Mouse (Mus musculus): Measurements from ENCODE around the gene Pdss2. TPM values are rescaled to one million over a fixed set of nuclear protein-coding genes. Genes with fewer than 3 reads are reported as not detected.

Pdss2 gene
- polyA plus RNA-seq (2014; fragmentation: Nextera tagmentation; extraction: Ambion mirVana) = 13.7 and 14.6 TPM in 2 replicates

DNA sequence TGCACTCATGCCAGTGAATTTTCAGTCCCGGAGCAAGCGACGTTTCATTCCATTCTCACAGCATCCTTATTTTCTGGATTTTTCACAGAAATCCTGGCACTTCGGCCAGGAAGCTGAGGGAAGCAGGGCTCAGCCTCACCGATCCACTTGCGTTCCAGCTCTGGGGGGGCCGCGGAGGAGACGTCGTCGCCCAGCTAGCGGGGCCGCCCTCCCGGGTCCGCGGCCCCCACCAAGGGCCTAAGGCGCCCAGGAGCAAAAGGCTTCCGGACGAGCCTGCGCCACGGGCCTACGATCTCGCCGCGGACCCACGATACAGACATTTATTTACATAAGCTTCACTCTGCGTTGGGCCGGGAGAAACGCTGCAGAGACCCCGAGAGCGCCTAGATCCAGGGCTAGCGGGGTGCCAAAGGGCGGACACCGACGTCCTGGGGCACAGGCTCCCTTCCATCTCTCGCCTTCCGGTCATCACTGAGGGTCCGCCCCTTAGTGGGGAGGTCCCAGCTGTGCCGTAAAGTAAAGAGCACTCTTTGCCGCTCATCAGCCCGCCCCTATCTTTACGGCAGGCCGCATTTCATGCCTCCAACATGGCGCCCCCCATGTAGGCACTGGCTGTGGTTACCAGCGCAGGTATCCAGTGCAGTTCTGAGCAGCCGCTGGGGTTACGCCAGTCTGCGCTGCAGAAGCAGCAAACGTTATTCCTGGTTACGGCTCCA, at the start of gene Pdss2:
Gene Pdss2, plus strand, starts transcription at position 577 of the 716 bp plus-strand sequence.
- peak within 1 kb of the TSS; percentile 76 for H3K4me3 ChIP-seq (ENCODE audit: low read depth, low read length)
- H3K4me2 ChIP-seq (ENCODE audit: low read depth, low read length) = peak within 1 kb of the TSS; percentile 86
- no peaks in the 10 kb centered on the region; the same call in 1 of the 2 replicates for H3K4me1 ChIP-seq (ENCODE audit: control insufficient read depth, insufficient read depth, low read length)

GRCm38 (mm10) chr10:43172066-43172465, 49.2 kb upstream of the Pdss2 start:
- H3K4me1 ChIP-seq (ENCODE audit: control insufficient read depth, insufficient read depth, low read length) = 0 out of 2 replicates have a peak, but pooled peaks cover 2% of the 10 kb centered on the region
- DNase-seq (ENCODE audit: low spot score) (peak; percentile 63), ATAC-seq (replicated peaks; ENCODE audit: insufficient number of reproducible peaks, low FRiP score, low TSS enrichment, low read depth) (no peak)
- H3K36me3 ChIP-seq (replicated peaks; ENCODE audit: control insufficient read depth, insufficient read depth, low read depth, low read length) = no peaks in the 10 kb centered on the region
- H3K4me3 ChIP-seq (ENCODE audit: low read depth, low read length) = peak overlapping the region; percentile 88
- peak overlapping the region; percentile 93 for H3K4me2 ChIP-seq (ENCODE audit: low read depth, low read length)
- H3K9me3 ChIP-seq (replicated peaks; ENCODE audit: control insufficient read depth, low read length) = no peaks in the 10 kb centered on the region
- H3K9ac ChIP-seq (replicated peaks; ENCODE audit: low read length) = peak overlapping the region; percentile 13; the same call in 1 of the 2 replicates
- under 1% methylated on average over 7 of the region's 7 CpGs for WGBS
- H3K27me3 ChIP-seq (ENCODE audit: control insufficient read depth, insufficient read depth, low read length) = peaks cover 4% of the 10 kb centered on the region; the same call in 1 of the 2 replicates
- H3K27ac ChIP-seq (replicated peaks; ENCODE audit: low read depth, low read length) = no peak overlapping the region

More for the DNA sequence above, at the start of gene Pdss2:
- peak; percentile 97 for DNase-seq (ENCODE audit: low spot score)
- ATAC-seq (replicated peaks; ENCODE audit: insufficient number of reproducible peaks, low FRiP score, low TSS enrichment, low read depth) = peak; percentile 97
- no peaks in the 10 kb centered on the region for H3K27me3 ChIP-seq (ENCODE audit: control insufficient read depth, insufficient read depth, low read length)
- H3K36me3 ChIP-seq (replicated peaks; ENCODE audit: control insufficient read depth, insufficient read depth, low read depth, low read length) = no peaks in the 10 kb centered on the region
- peak within 1 kb of the TSS; percentile 77 for H3K27ac ChIP-seq (replicated peaks; ENCODE audit: low read depth, low read length)
- H3K9me3 ChIP-seq (replicated peaks; ENCODE audit: control insufficient read depth, low read length) = no peaks in the 10 kb centered on the region
- WGBS = under 1% methylated on average over 50 of the region's 50 CpGs
- H3K9ac ChIP-seq (replicated peaks; ENCODE audit: low read length) = peak within 1 kb of the TSS; percentile 89

DNA sequence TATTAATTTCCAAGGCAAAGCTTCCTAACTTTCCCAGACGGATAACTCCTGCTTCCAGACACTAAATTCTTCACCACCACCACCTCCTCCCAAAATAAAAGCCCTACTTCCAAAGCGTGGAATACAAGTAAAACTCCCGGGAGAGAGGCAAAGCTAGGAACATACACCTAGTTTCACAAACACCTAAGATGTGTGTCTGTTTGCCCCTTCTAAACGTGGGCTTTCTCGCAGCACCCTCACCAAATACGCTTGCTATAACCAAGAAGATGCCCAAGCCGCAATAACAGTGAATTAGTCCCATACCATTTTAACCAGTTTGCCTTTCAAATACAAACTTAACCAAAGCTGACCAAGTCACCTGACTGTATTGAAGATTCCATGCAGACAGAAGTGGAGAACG, 48.7 kb upstream of the Pdss2 start:
- no peaks in the 10 kb centered on the region for H3K36me3 ChIP-seq (replicated peaks; ENCODE audit: control insufficient read depth, insufficient read depth, low read depth, low read length)
- DNase-seq (ENCODE audit: low spot score) (no peak), ATAC-seq (replicated peaks; ENCODE audit: insufficient number of reproducible peaks, low FRiP score, low TSS enrichment, low read depth) (no peak)
- H3K9me3 ChIP-seq (replicated peaks; ENCODE audit: control insufficient read depth, low read length) = no peaks in the 10 kb centered on the region
- no peak overlapping the region for H3K27ac ChIP-seq (replicated peaks; ENCODE audit: low read depth, low read length)
- 0 out of 2 replicates have a peak, but pooled peaks cover 2% of the 10 kb centered on the region for H3K4me1 ChIP-seq (ENCODE audit: control insufficient read depth, insufficient read depth, low read length)
- H3K27me3 ChIP-seq (ENCODE audit: control insufficient read depth, insufficient read depth, low read length) = peaks cover 4% of the 10 kb centered on the region; the same call in 1 of the 2 replicates
- peak overlapping the region; percentile 88 for H3K4me3 ChIP-seq (ENCODE audit: low read depth, low read length)
- peak overlapping the region; percentile 90 for H3K9ac ChIP-seq (replicated peaks; ENCODE audit: low read length)
- 1% methylated on average over 8 of the region's 8 CpGs for WGBS
- peak overlapping the region; percentile 93 for H3K4me2 ChIP-seq (ENCODE audit: low read depth, low read length)

GRCm38 (mm10) chr10:43173141-43173827, 48.0 kb upstream of the Pdss2 start:
- H3K27ac ChIP-seq (replicated peaks; ENCODE audit: low read depth, low read length) = peak overlapping the region; percentile 81; the same call in 1 of the 2 replicates
- peaks cover 4% of the 10 kb centered on the region; the same call in 1 of the 2 replicates for H3K27me3 ChIP-seq (ENCODE audit: control insufficient read depth, insufficient read depth, low read length)
- H3K36me3 ChIP-seq (replicated peaks; ENCODE audit: control insufficient read depth, insufficient read depth, low read depth, low read length) = no peaks in the 10 kb centered on the region
- H3K4me2 ChIP-seq (ENCODE audit: low read depth, low read length) = peak overlapping the region; percentile 93
- peak; percentile 68 for DNase-seq (ENCODE audit: low spot score)
- peak overlapping the region; percentile 88 for H3K4me3 ChIP-seq (ENCODE audit: low read depth, low read length)
- under 1% methylated on average over 51 of the region's 53 CpGs for WGBS
- 0 out of 2 replicates have a peak, but pooled peaks cover 2% of the 10 kb centered on the region for H3K4me1 ChIP-seq (ENCODE audit: control insufficient read depth, insufficient read depth, low read length)
- peak overlapping the region; percentile 90 for H3K9ac ChIP-seq (replicated peaks; ENCODE audit: low read length)
- no peaks in the 10 kb centered on the region for H3K9me3 ChIP-seq (replicated peaks; ENCODE audit: control insufficient read depth, low read length)
- ATAC-seq (replicated peaks; ENCODE audit: insufficient number of reproducible peaks, low FRiP score, low TSS enrichment, low read depth) = peak; percentile 35

- Histone ChIP-seq H3K27me3 (ENCODE audit: control insufficient read depth, insufficient read depth, low read length) (peaks cover 4% of the 10 kb centered on the region; the same call in 1 of the 2 replicates), H3K9ac (replicated peaks; ENCODE audit: low read length) (peak overlapping the region; percentile 90), H3K4me1 (ENCODE audit: control insufficient read depth, insufficient read depth, low read length) (0 out of 2 replicates have a peak, but pooled peaks cover 2% of the 10 kb centered on the region), H3K4me3 (ENCODE audit: low read depth, low read length) (peak overlapping the region; percentile 88), H3K36me3 (replicated peaks; ENCODE audit: control insufficient read depth, insufficient read depth, low read depth, low read length) (no peaks in the 10 kb centered on the region), H3K27ac (replicated peaks; ENCODE audit: low read depth, low read length) (peak overlapping the region; percentile 81), H3K4me2 (ENCODE audit: low read depth, low read length) (peak overlapping the region; percentile 93), H3K9me3 (replicated peaks; ENCODE audit: control insufficient read depth, low read length) (no peaks in the 10 kb centered on the region)
- ATAC-seq (replicated peaks; ENCODE audit: insufficient number of reproducible peaks, low FRiP score, low TSS enrichment, low read depth) = 0 out of 2 replicates have a peak, but pooled peaks have one; percentile 22
- DNase-seq (ENCODE audit: low spot score) = peak; percentile 57
- under 1% methylated on average over 22 of the region's 38 CpGs for WGBS
These were observed 47.4 kb upstream of the Pdss2 start for GRCm38 (mm10) chr10:43173828-43174325.

- no peaks in the 10 kb centered on the region for H3K9me3 ChIP-seq (replicated peaks; ENCODE audit: control insufficient read depth, low read length)
- H3K9ac ChIP-seq (replicated peaks; ENCODE audit: low read length) = peak within 1 kb of the TSS; percentile 90
- ATAC-seq (replicated peaks; ENCODE audit: insufficient number of reproducible peaks, low FRiP score, low TSS enrichment, low read depth) (peak; percentile 66), DNase-seq (ENCODE audit: low spot score) (peak; percentile 82)
- H3K4me3 ChIP-seq (ENCODE audit: low read depth, low read length) = peak within 1 kb of the TSS; percentile 88
- peaks cover 4% of the 10 kb centered on the region; the same call in 1 of the 2 replicates for H3K27me3 ChIP-seq (ENCODE audit: control insufficient read depth, insufficient read depth, low read length)
- 0% methylated on average over 50 of the region's 91 CpGs for WGBS
- no peaks in the 10 kb centered on the region for H3K36me3 ChIP-seq (replicated peaks; ENCODE audit: control insufficient read depth, insufficient read depth, low read depth, low read length)
- peak within 1 kb of the TSS; percentile 81 for H3K27ac ChIP-seq (replicated peaks; ENCODE audit: low read depth, low read length)
- H3K4me1 ChIP-seq (ENCODE audit: control insufficient read depth, insufficient read depth, low read length) = 0 out of 2 replicates have a peak, but pooled peaks cover 2% of the 10 kb centered on the region
- H3K4me2 ChIP-seq (ENCODE audit: low read depth, low read length) = peak within 1 kb of the TSS; percentile 93
These were observed 46.7 kb upstream of the Pdss2 start, which contains the start of the genes Sobp and 9030612E09Rik for GRCm38 (mm10) chr10:43174326-43175155. TSS of gene Sobp (minus strand) at chr10:43174530. TSS of gene 9030612E09Rik (plus strand) at chr10:43174704.

DNA sequence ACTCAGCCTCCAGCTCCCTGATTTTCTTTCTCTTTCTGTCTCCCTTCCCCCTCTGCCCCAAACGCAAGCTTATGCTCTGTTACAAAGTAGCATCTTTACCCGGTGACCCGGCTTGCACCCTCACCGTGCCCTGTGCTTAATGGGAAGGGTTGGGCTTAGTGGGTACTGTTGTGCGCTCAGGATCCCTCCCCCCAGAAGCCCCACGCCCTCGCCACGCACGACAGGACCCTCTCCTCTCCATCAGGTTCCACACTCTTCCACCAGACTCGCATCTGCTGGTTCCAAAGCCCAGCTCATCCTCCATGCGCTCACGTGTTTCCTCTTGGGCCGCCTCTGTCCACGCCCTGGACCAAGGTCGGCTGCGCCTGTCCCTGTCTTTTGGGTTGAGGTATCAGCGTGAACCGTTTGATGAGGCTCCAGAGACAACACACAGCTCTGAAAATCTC, 46.1 kb upstream of the Pdss2 start:
- Histone ChIP-seq H3K27ac (replicated peaks; ENCODE audit: low read depth, low read length) (no peak overlapping the region), H3K36me3 (replicated peaks; ENCODE audit: control insufficient read depth, insufficient read depth, low read depth, low read length) (no peaks in the 10 kb centered on the region), H3K4me1 (ENCODE audit: control insufficient read depth, insufficient read depth, low read length) (0 out of 2 replicates have a peak, but pooled peaks cover 2% of the 10 kb centered on the region), H3K4me3 (ENCODE audit: low read depth, low read length) (peak overlapping the region; percentile 88), H3K9ac (replicated peaks; ENCODE audit: low read length) (peak overlapping the region; percentile 90), H3K4me2 (ENCODE audit: low read depth, low read length) (peak overlapping the region; percentile 93), H3K9me3 (replicated peaks; ENCODE audit: control insufficient read depth, low read length) (no peaks in the 10 kb centered on the region), H3K27me3 (ENCODE audit: control insufficient read depth, insufficient read depth, low read length) (peaks cover 4% of the 10 kb centered on the region; the same call in 1 of the 2 replicates)
- DNase-seq (ENCODE audit: low spot score) = no peak
- ATAC-seq (replicated peaks; ENCODE audit: insufficient number of reproducible peaks, low FRiP score, low TSS enrichment, low read depth) = peak; percentile 20; the same call in 1 of the 2 replicates
- WGBS = 1% methylated on average over 18 of the region's 18 CpGs
